Mouse (Mus musculus) cortical plate, adult 2 months (tissue): Measurements from ENCODE around the gene Olfr156. TPM values are rescaled to one million over a fixed set of nuclear protein-coding genes. Genes with fewer than 3 reads are reported as not detected.

Experiments
- H3K27ac ChIP-seq: fragments of 200-500 bp; 2 replicates; pipeline ENCODE4 v1.5.1; 2012; ENCODE audit warnings: low read length, control low read depth, inconsistent platforms; ENCODE audit not compliant: insufficient read depth
- H3K4me1 ChIP-seq: fragments of 200-500 bp; 2 replicates; pipeline ENCODE4 v1.6.1; 2011; ENCODE audit warnings: low read length; ENCODE audit not compliant: control insufficient read depth, insufficient read depth
- H3K4me3 ChIP-seq: fragments of 200-500 bp; 2 replicates; pipeline ENCODE4 v1.5.1; 2011; ENCODE audit warnings: mild to moderate bottlenecking, low read length, control low read depth; ENCODE audit not compliant: insufficient read depth
- CTCF ChIP-seq: fragments of 200-500 bp; IDR thresholded peaks from 2 replicates; pipeline ENCODE4 v1.5.1; 2011; ENCODE audit warnings: mild to moderate bottlenecking, control low read depth, low read length; ENCODE audit not compliant: insufficient read depth; ENCODE audit errors: extremely low read depth
- POLR2A ChIP-seq: fragments of 200-500 bp; IDR thresholded peaks from 2 replicates; pipeline ENCODE4 v1.6.1; 2011; ENCODE audit warnings: mild to moderate bottlenecking, low read length, control low read depth; ENCODE audit not compliant: insufficient read depth; ENCODE audit errors: extremely low read depth
- polyA plus RNA-seq: library from polyadenylated mRNA; depleted of rRNA; stranded (reverse); fragments of >200 nt; gene quantifications from 2 replicates; pipeline ENCODE4 v1.2.3, GENCODE M21; 2012; rRNA removed

The Olfr156 gene
- not detected in 2 replicates for polyA plus RNA-seq

GRCm38 (mm10) chr4:43823845-43824337, at the start of gene Olfr156:
Olfr156 (minus strand) TSS chr4:43823895.
- TF ChIP-seq POLR2A (no peak), CTCF (peak; percentile 51)
- Histone ChIP-seq H3K27ac (no peak within 1 kb of the TSS), H3K4me3 (no peak within 1 kb of the TSS), H3K4me1 (no peaks in the 10 kb centered on the region)

DNA sequence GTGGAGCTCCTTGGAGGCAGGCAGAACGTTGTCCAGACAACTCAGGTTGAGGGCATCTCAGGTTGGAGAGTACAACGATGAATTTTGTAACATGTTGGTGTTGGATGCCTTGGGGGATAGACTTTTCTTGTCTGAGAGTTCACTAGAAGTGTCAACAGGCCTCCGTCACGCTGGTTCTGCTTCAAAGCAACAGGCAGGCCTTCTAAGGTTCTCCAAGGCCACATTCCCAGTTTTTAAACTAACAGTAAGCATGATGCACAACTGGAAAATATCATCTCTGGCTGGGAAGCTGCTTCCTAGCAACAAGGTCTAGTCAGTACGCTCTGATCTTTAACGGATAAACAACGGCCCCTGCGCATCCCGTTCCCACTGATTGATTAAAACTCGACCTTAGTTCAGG, 46.1 kb upstream of the Olfr156 start:
- H3K4me3 ChIP-seq = no peak overlapping the region
- TF ChIP-seq POLR2A (no peak), CTCF (no peak)
- no peak overlapping the region for H3K27ac ChIP-seq
- no peaks in the 10 kb centered on the region for H3K4me1 ChIP-seq

GRCm38 (mm10) chr4:43863298-43863697, 39.6 kb upstream of the Olfr156 start:
- H3K4me1 ChIP-seq = no peaks in the 10 kb centered on the region
- H3K4me3 ChIP-seq = no peak overlapping the region
- no peak overlapping the region for H3K27ac ChIP-seq
- TF ChIP-seq POLR2A (no peak), CTCF (no peak)

GRCm38 (mm10) chr4:43860744-43861519, 37.2 kb upstream of the Olfr156 start:
- no peaks in the 10 kb centered on the region for H3K4me1 ChIP-seq
- no peak overlapping the region for H3K4me3 ChIP-seq
- TF ChIP-seq CTCF = peak; percentile 88
- no peak for TF ChIP-seq POLR2A
- no peak overlapping the region for H3K27ac ChIP-seq

DNA sequence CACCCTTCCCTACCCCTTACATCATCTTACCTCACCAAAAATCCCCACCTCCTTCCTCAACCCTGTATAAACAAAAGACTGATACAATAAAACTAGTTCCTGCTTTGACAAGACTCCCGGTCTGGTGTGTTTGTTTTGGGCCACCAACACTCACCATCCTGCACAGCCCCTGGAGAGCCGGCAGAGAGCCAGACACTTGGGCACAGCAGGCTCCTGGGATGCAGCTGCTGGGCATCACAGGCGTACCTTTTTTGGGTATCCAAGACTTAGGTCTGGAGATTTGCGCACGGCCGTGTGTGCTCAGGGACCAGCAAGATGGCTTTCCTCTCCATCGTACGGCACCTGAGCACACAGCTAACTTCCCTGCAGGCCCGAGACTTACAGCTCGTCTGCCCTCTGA, 36.2 kb upstream of the Olfr156 start:
- no peak overlapping the region for H3K27ac ChIP-seq
- H3K4me1 ChIP-seq = no peaks in the 10 kb centered on the region
- no peak overlapping the region for H3K4me3 ChIP-seq
- no peak for TF ChIP-seq POLR2A
- TF ChIP-seq CTCF = no peak

- TF ChIP-seq CTCF = no peak
- Histone ChIP-seq H3K4me1 (no peaks in the 10 kb centered on the region), H3K4me3 (no peak overlapping the region), H3K27ac (no peak overlapping the region)
Observed at GRCm38 (mm10) chr4:43854101-43854500, 30.4 kb upstream of the Olfr156 start.

- Histone ChIP-seq H3K27ac (no peak within 1 kb of the TSS), H3K4me1 (no peaks in the 10 kb centered on the region), H3K4me3 (no peak within 1 kb of the TSS)
- TF ChIP-seq CTCF = no peak
Observed at GRCm38 (mm10) chr4:43851265-43851664, 27.6 kb upstream of the Olfr156 start, which contains the start of gene Olfr155. Olfr155 (plus strand) TSS chr4:43851565.

DNA sequence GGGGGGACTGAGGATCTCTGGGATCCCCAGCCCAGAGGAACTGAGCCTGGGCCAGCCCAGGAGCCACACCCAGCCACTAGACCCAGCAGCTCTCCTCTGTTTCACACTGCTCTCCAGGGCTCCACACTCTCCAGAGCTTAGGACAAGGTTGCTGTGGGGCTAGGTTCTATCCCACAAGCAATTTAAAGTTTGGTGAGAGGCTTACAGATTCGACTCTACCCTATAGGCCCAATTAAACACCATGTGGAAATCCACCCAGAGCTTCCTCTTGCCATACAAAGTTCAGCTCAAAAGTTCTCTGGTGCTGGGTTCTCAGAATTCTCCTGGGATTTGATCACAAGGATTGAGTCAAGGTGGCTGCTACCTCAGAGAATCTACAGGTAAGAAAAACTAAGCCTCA, 16.4 kb upstream of the Olfr156 start, which contains the start of gene Olfr157:
Gene Olfr157 (minus strand): TSS at position 101 of the 400 bp plus-strand sequence.
- H3K4me3 ChIP-seq = no peak within 1 kb of the TSS
- no peak within 1 kb of the TSS for H3K27ac ChIP-seq
- H3K4me1 ChIP-seq = no peaks in the 10 kb centered on the region
- no peak for TF ChIP-seq CTCF
- no peak for TF ChIP-seq POLR2A

DNA sequence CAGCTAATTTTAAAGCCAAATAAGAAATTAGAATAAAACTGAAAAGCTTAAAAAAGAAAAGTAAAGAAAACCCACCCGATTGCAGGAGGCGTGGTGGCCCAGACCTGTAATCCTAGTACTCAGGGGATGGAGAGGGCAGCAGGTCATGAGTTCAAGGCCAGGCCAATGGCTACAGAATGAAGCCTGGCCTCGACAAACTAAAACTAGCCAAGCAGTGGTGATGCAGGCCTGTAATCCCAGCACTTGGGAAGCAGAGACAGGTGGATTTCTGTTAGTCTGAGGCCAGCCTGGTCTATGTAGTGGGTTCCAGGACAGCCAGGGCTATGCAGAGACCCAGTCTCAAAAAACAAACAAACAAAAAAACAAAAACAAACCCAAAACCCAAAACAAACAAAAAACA, 14.6 kb upstream of the Olfr156 start:
- TF ChIP-seq CTCF = no peak
- no peak for TF ChIP-seq POLR2A
- no peak overlapping the region for H3K27ac ChIP-seq
- no peak overlapping the region for H3K4me3 ChIP-seq
- H3K4me1 ChIP-seq = no peaks in the 10 kb centered on the region

DNA sequence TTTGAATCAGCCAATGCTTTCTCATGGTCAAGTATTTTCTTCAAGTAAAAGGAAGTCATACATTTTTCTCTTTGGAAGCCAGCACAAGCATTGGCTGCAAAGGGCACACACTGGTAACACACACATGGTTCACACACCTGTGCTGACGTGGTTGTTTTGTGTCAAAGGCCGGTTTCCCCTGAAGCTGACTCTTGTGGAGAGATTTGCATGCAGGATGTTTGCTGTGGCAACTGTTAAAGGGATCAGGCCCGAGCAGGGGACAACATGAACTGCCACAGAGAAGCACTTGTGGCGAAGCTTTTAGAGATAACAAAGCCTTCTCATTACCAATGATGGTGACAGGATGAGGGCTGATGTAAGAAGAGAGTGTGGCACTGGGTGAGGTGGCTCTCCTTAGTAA, 11.1 kb upstream of the Olfr156 start:
- Histone ChIP-seq H3K27ac (no peak overlapping the region), H3K4me3 (no peak overlapping the region), H3K4me1 (no peaks in the 10 kb centered on the region)
- TF ChIP-seq POLR2A = no peak
- no peak for TF ChIP-seq CTCF
